Mouse (Mus musculus) liver, embryonic 14.5 days (tissue): ENCODE measurements around the gene Olfr1371. TPM values are rescaled to one million over a fixed set of nuclear protein-coding genes. Genes with fewer than 3 reads are reported as not detected.

Experiments
- ATAC-seq: fragments of 200-750 bp; cut with Nextera tagmentation; 2 replicates; pipeline ENCODE4 v1.8.0; 2017; ENCODE audit warnings: moderate number of reproducible peaks, mild to moderate bottlenecking, moderate library complexity; ENCODE audit not compliant: insufficient read depth
- DNase-seq, 3 experiments: peaks; one replicate each; pipeline ENCODE4 v3.0.0-alpha.2; 2012 to 2013; ENCODE audit warnings: low read depth in 3 of 3, low spot score in 3 of 3
- H3K27ac ChIP-seq: fragments of 300-500 bp; sonication (generic); 2 replicates; pipeline ENCODE4 v1.5.1; 2014; ENCODE audit warnings: moderate library complexity, mild to moderate bottlenecking, control low read depth, inconsistent platforms
- H3K27me3 ChIP-seq: fragments of 300-500 bp; sonication (generic); 2 replicates; pipeline ENCODE4 v1.6.1; 2014; ENCODE audit warnings: mild to moderate bottlenecking, low read length, moderate library complexity; ENCODE audit not compliant: control insufficient read depth, insufficient read depth
- H3K36me3 ChIP-seq: fragments of 300-500 bp; sonication (generic); replicated peaks from 2 replicates; pipeline ENCODE4 v1.6.1; 2014; ENCODE audit warnings: low read depth; ENCODE audit not compliant: control insufficient read depth, insufficient read depth
- H3K4me1 ChIP-seq, 2 experiments: fragments of 200-500 bp in 1 of 2; fragments of 300-500 bp in 1 of 2; sonication (generic) in 1 of 2; replicated peaks; 2 replicates each; pipeline ENCODE4 v1.6.1; 2012 to 2014; ENCODE audit warnings: antibody characterized with exemption in 1 of 2, inconsistent platforms in 1 of 2, low read length in 1 of 2; ENCODE audit not compliant: control insufficient read depth in 2 of 2, insufficient read depth in 2 of 2
- H3K4me2 ChIP-seq: fragments of 300-500 bp; sonication (generic); 2 replicates; pipeline ENCODE4 v1.6.1; 2014; ENCODE audit warnings: low read depth, mild to moderate bottlenecking, control low read depth, moderate library complexity
- H3K4me3 ChIP-seq, 2 experiments: fragments of 200-500 bp in 1 of 2; fragments of 300-500 bp in 1 of 2; sonication (generic) in 1 of 2; 2 replicates each; pipeline ENCODE4 v1.5.1; 2012 to 2014; ENCODE audit warnings: low read depth in 2 of 2, low read length in 2 of 2, mild to moderate bottlenecking in 2 of 2, control low read depth in 1 of 2, inconsistent platforms in 1 of 2, moderate library complexity in 1 of 2; ENCODE audit not compliant: insufficient read depth in 1 of 2
- H3K9ac ChIP-seq: fragments of 300-500 bp; sonication (generic); replicated peaks from 2 replicates; pipeline ENCODE4 v1.6.1; 2014; ENCODE audit warnings: mild to moderate bottlenecking, control low read depth, moderate library complexity
- H3K9me3 ChIP-seq: fragments of 300-500 bp; sonication (generic); 2 replicates; pipeline ENCODE4 v1.6.1; 2016; ENCODE audit warnings: low read length, mixed read lengths; ENCODE audit not compliant: control insufficient read depth
- CTCF ChIP-seq: IDR thresholded peaks from 2 replicates; pipeline ENCODE4 v1.5.1; 2016; ENCODE audit warnings: antibody characterized with exemption, low read depth, control low read depth
- EP300 ChIP-seq: IDR thresholded peaks from 2 replicates; pipeline ENCODE4 v1.6.1; 2016; ENCODE audit warnings: antibody characterized with exemption, low read depth
- WGBS: fragments of 180-500 bp; shearing (Covaris S2); extraction: QIAGEN DNeasy Blood & Tissue Kit; methylation state at CpG from one replicate; pipeline ENCODE4 v1.1.7; 2014; ENCODE audit not compliant: insufficient replicate concordance; 5-methylcytosine and 5-hydroxymethylcytosine counted together
- polyA plus RNA-seq, 2 experiments: library from polyadenylated mRNA; depleted of rRNA in 1 of 2; stranded (reverse) in 1 of 2; unstranded in 1 of 2; fragments of >200 nt; fragmentation: Nextera tagmentation in 1 of 2; extraction: Ambion mirVana in 1 of 2; gene quantifications; 2 replicates each; pipeline versions ENCODE4 v1.2.1 to v1.2.3; 2012 to 2014

The Olfr1371 gene
- polyA plus RNA-seq, 2 experiments = not detected

DNA sequence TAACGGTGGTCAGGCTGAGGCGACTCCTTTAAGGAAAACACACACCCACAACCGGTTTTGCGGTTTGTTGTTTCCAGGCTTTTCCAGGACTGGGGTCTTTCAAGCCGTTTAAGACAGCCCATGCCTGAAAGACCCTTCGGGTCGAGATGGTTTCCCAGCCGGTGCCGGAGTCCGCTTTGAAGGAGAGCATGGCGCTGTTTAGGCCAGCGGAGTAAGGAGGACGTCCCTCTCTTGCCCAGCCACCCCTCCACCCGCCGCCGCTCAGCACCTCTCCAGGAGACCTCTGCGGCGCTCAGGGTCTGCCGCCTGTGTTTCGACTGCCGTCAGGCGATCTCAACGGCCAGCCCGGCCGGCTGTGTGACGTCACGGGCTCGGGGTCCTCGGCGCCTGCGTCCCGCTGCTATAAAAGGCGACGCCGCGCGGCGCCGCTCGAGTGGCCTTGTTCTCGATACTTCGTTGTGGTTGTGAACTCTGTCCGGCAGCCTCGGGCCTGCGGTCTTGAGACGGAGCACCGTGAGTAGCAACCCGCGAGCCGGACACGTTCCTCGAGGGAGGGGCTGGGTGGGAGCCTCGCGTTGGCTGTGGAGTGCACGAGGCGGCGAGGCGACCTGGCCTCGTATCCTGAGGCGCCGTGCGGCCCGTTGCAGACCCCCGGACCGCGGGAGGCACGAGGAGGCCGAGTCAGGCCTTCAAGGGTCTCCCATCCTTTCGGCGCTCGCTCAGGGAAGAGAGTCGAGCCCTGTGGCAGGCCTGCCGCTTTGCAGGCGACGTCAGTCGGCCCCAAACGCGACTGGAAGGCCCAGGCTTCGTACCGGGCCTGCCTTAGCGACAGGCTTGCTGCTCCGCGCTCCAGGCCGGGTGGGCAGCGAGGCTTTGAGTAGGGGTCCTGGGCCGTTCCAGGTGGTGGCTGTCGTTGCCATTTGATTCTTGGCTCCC, 18.1 kb upstream of the Olfr1371 start, which contains the start of gene Skp1a:
TSS of gene Skp1a (plus strand) at position 390 of the 936 bp plus-strand sequence.
- H3K4me1 ChIP-seq = peaks cover 10 to 18% of the 10 kb centered on the region in 2 experiments
- under 1% methylated on average over 85 of the region's 87 CpGs for WGBS
- ATAC-seq (peak; percentile 88), DNase-seq (peak; percentile 77 to 82 (median 80))
- no peaks in the 10 kb centered on the region for H3K9me3 ChIP-seq
- peak within 1 kb of the TSS; percentile 74 to 96 for H3K4me3 ChIP-seq
- H3K9ac ChIP-seq = peak within 1 kb of the TSS; percentile 100
- H3K36me3 ChIP-seq = no peaks in the 10 kb centered on the region; the same call in 1 of the 2 replicates
- peak within 1 kb of the TSS; percentile 65 for H3K27ac ChIP-seq
- peak within 1 kb of the TSS; percentile 92 for H3K4me2 ChIP-seq
- TF ChIP-seq EP300 (peak; percentile 51; the same call in 1 of the 2 replicates), CTCF (no peak)
- no peaks in the 10 kb centered on the region for H3K27me3 ChIP-seq

DNA sequence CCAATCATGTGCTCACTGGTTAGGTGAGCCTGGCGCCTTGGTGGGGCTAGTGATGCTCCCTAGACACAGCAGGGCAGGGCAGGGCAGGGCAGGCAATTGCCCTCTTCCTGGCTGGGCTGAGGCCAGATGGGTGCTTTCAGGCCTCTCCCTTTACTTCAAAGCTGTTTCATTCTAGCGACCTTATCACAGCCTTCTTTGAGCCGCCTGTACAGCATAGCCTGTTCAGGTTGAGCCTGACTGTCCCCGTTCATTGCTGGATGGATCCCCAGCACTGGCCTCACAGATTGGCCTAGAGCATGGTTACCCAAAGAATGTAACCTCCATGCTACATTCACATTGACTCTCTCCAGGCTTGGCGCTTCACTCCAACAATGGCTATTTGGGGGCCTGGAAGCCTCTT, 16.9 kb upstream of the Olfr1371 start:
- WGBS = 43% methylated on average over 5 of the region's 5 CpGs
- no peak for TF ChIP-seq EP300
- TF ChIP-seq CTCF = no peak
- Histone ChIP-seq H3K4me1 (peaks cover 10 to 18% of the 10 kb centered on the region in 2 experiments), H3K4me3 (peak overlapping the region; percentile 74 to 96; a peak in 3 of 4 replicates), H3K4me2 (peak overlapping the region; percentile 92), H3K9me3 (no peaks in the 10 kb centered on the region), H3K36me3 (no peaks in the 10 kb centered on the region), H3K9ac (peak overlapping the region; percentile 100), H3K27ac (no peak overlapping the region), H3K27me3 (no peaks in the 10 kb centered on the region)
- ATAC-seq = no peak
- no peak for DNase-seq

- H3K4me3 ChIP-seq = no peak overlapping the region
- H3K27ac ChIP-seq = no peak overlapping the region
- no peak overlapping the region for H3K9ac ChIP-seq
- ATAC-seq (no peak), DNase-seq (no peak)
- peaks cover 6 to 11% of the 10 kb centered on the region in 2 experiments; a peak in 3 of 4 replicates for H3K4me1 ChIP-seq
- no peak overlapping the region for H3K4me2 ChIP-seq
- H3K36me3 ChIP-seq = no peaks in the 10 kb centered on the region
- no peaks in the 10 kb centered on the region; the same call in 1 of the 2 replicates for H3K27me3 ChIP-seq
- TF ChIP-seq EP300 = no peak
- TF ChIP-seq CTCF = no peak
- H3K9me3 ChIP-seq = no peaks in the 10 kb centered on the region
- 73% methylated on average over 7 of the region's 7 CpGs for WGBS
These were observed 15.1 kb upstream of the Olfr1371 start for GRCm38 (mm10) chr11:52228722-52229448.

DNA sequence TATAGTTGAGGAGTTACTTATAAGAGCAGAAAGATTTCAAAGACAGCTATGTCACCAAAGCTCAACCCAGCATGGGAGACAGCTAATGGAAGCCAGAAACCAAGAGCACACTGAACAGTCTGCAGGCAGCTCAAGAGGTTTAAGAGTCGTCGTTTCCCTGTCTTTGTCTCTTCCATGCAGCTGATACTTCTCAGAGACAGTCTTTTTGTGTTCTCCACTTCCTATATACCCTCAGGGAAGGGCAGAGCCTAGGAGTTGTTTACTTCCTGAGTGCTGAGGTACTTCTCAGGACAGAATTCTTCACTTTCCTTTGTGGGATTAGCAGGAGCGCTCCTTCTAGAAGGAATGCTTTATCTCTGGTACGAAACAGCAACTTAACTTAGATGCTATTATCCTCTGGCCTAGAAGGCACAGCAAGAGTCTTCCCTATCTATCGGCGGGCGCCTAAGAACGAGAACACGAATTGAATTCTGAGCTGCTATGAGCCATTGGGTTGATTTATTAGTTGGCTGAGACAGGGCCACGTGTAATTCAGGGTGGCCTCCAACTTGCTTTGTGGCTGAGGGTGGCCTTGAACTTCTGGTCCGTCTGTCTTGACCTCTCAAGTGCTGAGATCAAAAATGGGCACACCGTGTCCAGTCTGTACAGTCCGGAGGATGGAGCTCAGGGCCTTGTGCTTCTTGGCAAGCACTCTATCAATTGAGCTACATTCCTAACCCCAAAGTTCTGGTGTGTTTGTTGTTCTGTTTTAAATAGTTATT, 13.9 kb upstream of the Olfr1371 start:
- Histone ChIP-seq H3K27ac (no peak overlapping the region), H3K4me2 (no peak overlapping the region), H3K9ac (no peak overlapping the region), H3K9me3 (no peaks in the 10 kb centered on the region), H3K4me3 (no peak overlapping the region), H3K4me1 (peaks cover 3 to 7% of the 10 kb centered on the region in 2 experiments; a peak in 3 of 4 replicates), H3K27me3 (no peaks in the 10 kb centered on the region; the same call in 1 of the 2 replicates), H3K36me3 (no peaks in the 10 kb centered on the region)
- WGBS = 65% methylated on average over 13 of the region's 13 CpGs
- TF ChIP-seq CTCF (no peak), EP300 (no peak)
- DNase-seq (no peak), ATAC-seq (no peak)
